Mouse (Mus musculus) cerebellum, postnatal 10 days (tissue): Measurements from ENCODE around the gene Chmp4b.

ENCODE experiments used
- DNase-seq, 2 experiments: peaks; one replicate each; pipeline ENCODE4 v3.0.0; 2021; ENCODE audit warnings: mixed read lengths in 2 of 2

Chmp4b gene

DNA sequence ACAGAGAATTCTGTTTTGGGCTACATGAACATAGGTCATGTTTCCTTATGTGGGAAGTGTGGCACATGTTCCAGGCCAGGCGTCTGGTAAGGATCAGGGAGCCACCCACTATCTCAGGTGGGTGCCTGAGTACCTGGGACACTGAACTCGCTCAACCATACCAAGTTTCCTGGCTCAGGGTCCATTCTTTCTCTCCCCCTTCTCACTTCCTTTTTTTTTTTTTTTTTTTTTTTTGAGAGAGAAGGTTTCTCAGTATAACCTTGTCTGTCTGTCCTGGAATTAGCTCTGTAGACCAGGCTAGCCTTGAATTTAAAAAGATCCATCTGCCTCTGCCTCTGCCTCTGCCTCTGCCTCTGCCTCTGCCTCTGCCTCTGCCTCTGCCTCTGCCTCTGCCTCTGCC is 68.8 kb downstream of the Chmp4b start:
- DNase-seq, result no peak

- no peak for DNase-seq
Observed at GRCm38 (mm10) chr2:154723473-154723872, 72.0 kb downstream of the Chmp4b start.

- no peak for DNase-seq
Observed at GRCm38 (mm10) chr2:154729737-154730136, 78.2 kb downstream of the Chmp4b start.

- no peak for DNase-seq
Observed at GRCm38 (mm10) chr2:154730841-154731240, 79.3 kb downstream of the Chmp4b start.

GRCm38 (mm10) chr2:154731916-154732315 is 80.4 kb downstream of the Chmp4b start:
- no peak for DNase-seq

GRCm38 (mm10) chr2:154732503-154733141 is 81.1 kb downstream of the Chmp4b start:
- no peak for DNase-seq

DNA sequence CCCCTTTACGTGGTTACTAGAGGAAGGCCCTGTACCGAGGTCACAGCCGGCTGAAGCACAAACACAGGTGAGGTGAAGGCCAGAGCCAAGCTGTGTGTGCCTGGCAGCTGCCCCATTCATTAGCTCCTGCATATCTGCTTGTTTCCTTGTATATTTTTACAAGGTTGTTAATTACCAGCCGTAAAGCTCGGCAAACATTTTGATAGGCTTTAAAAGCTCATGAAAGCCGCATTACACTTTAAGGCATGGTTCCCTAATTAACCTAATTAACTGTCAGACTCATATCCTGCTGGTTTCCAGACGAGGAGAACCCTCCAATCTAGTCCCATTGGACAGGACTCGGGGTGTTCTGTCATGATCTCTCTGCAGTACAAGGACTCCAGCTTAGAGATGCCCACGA is 83.5 kb downstream of the Chmp4b start:
- no peak for DNase-seq

DNA sequence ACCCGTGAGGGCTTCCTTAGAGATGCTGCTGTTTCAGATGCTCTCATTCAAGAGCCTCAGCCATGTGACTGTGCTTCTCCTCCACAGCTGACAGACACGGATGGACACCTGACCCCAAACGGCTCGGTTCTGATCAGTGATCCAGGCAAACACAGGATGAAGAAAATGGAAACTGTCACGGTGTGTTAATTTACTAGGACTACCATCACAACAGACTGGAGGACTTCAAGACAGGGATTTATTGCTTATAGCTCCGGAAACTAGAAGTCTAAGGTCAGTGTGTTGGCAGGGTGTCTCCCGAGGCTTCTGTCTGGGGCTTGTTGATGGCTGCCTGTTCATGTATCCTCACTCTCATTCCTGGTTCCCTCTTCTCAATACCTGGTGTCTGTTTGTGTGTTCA is 83.9 kb downstream of the Chmp4b start:
- no peak for DNase-seq

GRCm38 (mm10) chr2:154735986-154736385 is 84.5 kb downstream of the Chmp4b start:
- no peak for DNase-seq

DNA sequence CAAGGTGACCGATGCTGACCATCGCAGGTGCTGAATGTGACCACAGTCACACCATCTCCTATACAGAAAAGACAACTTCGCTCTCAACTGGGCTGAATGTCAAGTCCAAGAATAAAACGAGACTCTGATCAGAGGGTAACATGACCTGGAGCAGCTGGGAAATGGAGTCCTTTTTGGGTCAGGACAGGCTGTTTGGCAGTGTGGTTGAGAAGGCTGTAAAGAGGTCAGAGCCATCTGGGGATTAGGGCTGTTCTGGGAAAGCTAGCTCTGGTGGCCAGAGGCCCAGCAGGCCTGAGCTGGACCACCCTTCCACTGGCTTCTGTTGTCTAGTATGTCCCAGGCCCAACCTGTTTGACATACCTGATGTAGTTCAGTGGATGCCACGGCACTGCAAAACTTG is 87.1 kb downstream of the Chmp4b start:
- no peak for DNase-seq

- DNase-seq, result no peak
Observed at GRCm38 (mm10) chr2:154742911-154743819, 91.7 kb downstream of the Chmp4b start.

DNA sequence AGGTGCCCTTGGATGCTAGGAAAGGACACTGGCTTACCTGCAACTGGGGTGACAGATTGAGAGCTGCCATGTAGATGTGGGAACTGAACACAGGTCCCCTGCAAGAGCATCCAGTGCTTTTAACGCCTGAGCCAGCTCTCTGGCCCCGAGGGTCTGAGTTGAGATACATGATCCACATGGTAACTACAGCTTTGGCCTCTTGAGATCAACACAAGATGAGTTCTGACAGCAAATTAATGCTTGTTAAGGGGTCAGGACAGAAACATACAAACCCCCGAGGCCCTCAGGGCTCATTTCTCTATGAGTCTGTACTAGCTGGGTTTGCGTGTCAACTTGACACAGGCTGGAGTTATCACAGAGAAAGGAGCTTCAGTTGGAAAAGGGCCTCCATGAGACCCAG is 92.4 kb downstream of the Chmp4b start:
- no peak for DNase-seq
